Mouse (Mus musculus): ENCODE results near the gene Elavl4. TPM values are rescaled to one million over a fixed set of nuclear protein-coding genes. Genes with fewer than 3 reads are reported as not detected.

Elavl4 gene
- polyA plus RNA-seq, 1 experiment = 0.30 TPM

GRCm38 (mm10) chr4:110232327-110232726 is 119.4 kb downstream of the Elavl4 start:
- no peak overlapping the region for H3K4me3 ChIP-seq (ENCODE audit: insufficient read depth, low read depth, low read length)
- 81% methylated on average over 3 of the region's 3 CpGs for WGBS
- DNase-seq = no peak
- H3K27me3 ChIP-seq (replicated peaks; ENCODE audit: control insufficient read depth, insufficient read depth, low read length) = no peaks in the 10 kb centered on the region
- no peaks in the 10 kb centered on the region for H3K36me3 ChIP-seq (ENCODE audit: control insufficient read depth, insufficient read depth, low read length)
- H3K27ac ChIP-seq (ENCODE audit: insufficient read depth, low read depth, low read length) = no peak overlapping the region
- TF ChIP-seq POLR2A (IDR thresholded peaks at IDR 0.05; ENCODE audit: low read depth, low read length) = no peak
- TF ChIP-seq CTCF (conservative IDR thresholded peaks at IDR 0.05; ENCODE audit: insufficient read depth, insufficient read length, low read depth, low read length) = no peak
- H3K4me1 ChIP-seq (ENCODE audit: control insufficient read depth, insufficient read depth, low read length) = no peaks in the 10 kb centered on the region

GRCm38 (mm10) chr4:110231799-110232198 is 119.9 kb downstream of the Elavl4 start:
- no peak for TF ChIP-seq CTCF (conservative IDR thresholded peaks at IDR 0.05; ENCODE audit: insufficient read depth, insufficient read length, low read depth, low read length)
- no peak for TF ChIP-seq POLR2A (IDR thresholded peaks at IDR 0.05; ENCODE audit: low read depth, low read length)
- Histone ChIP-seq H3K27ac (ENCODE audit: insufficient read depth, low read depth, low read length) (no peak overlapping the region), H3K4me1 (ENCODE audit: control insufficient read depth, insufficient read depth, low read length) (no peaks in the 10 kb centered on the region), H3K27me3 (replicated peaks; ENCODE audit: control insufficient read depth, insufficient read depth, low read length) (no peaks in the 10 kb centered on the region), H3K36me3 (ENCODE audit: control insufficient read depth, insufficient read depth, low read length) (no peaks in the 10 kb centered on the region), H3K4me3 (ENCODE audit: insufficient read depth, low read depth, low read length) (no peak overlapping the region)
- DNase-seq = no peak
- WGBS = 66% methylated on average over 4 of the region's 4 CpGs

GRCm38 (mm10) chr4:110229652-110230051 is 122.1 kb downstream of the Elavl4 start:
- DNase-seq = no peak
- no peak for TF ChIP-seq CTCF (conservative IDR thresholded peaks at IDR 0.05; ENCODE audit: insufficient read depth, insufficient read length, low read depth, low read length)
- TF ChIP-seq POLR2A (IDR thresholded peaks at IDR 0.05; ENCODE audit: low read depth, low read length) = no peak

GRCm38 (mm10) chr4:110229238-110229637 is 122.5 kb downstream of the Elavl4 start:
- Histone ChIP-seq H3K4me3 (ENCODE audit: insufficient read depth, low read depth, low read length) (no peak overlapping the region), H3K27ac (ENCODE audit: insufficient read depth, low read depth, low read length) (no peak overlapping the region), H3K27me3 (replicated peaks; ENCODE audit: control insufficient read depth, insufficient read depth, low read length) (no peaks in the 10 kb centered on the region), H3K4me1 (ENCODE audit: control insufficient read depth, insufficient read depth, low read length) (no peaks in the 10 kb centered on the region), H3K36me3 (ENCODE audit: control insufficient read depth, insufficient read depth, low read length) (no peaks in the 10 kb centered on the region)
- TF ChIP-seq POLR2A (IDR thresholded peaks at IDR 0.05; ENCODE audit: low read depth, low read length) (no peak), CTCF (conservative IDR thresholded peaks at IDR 0.05; ENCODE audit: insufficient read depth, insufficient read length, low read depth, low read length) (no peak)
- DNase-seq = no peak

More at GRCm38 (mm10) chr4:110229652-110230051, 122.1 kb downstream of the Elavl4 start:
- no peaks in the 10 kb centered on the region for H3K4me1 ChIP-seq (ENCODE audit: control insufficient read depth, insufficient read depth, low read length)
- 94% methylated on average over 1 of the region's 1 CpGs for WGBS
- no peak overlapping the region for H3K27ac ChIP-seq (ENCODE audit: insufficient read depth, low read depth, low read length)
- no peaks in the 10 kb centered on the region for H3K27me3 ChIP-seq (replicated peaks; ENCODE audit: control insufficient read depth, insufficient read depth, low read length)
- no peak overlapping the region for H3K4me3 ChIP-seq (ENCODE audit: insufficient read depth, low read depth, low read length)
- no peaks in the 10 kb centered on the region for H3K36me3 ChIP-seq (ENCODE audit: control insufficient read depth, insufficient read depth, low read length)

GRCm38 (mm10) chr4:110227621-110228031 is 124.1 kb downstream of the Elavl4 start:
- DNase-seq = no peak
- Histone ChIP-seq H3K36me3 (ENCODE audit: control insufficient read depth, insufficient read depth, low read length) (no peaks in the 10 kb centered on the region), H3K4me3 (ENCODE audit: insufficient read depth, low read depth, low read length) (no peak overlapping the region), H3K27me3 (replicated peaks; ENCODE audit: control insufficient read depth, insufficient read depth, low read length) (no peaks in the 10 kb centered on the region), H3K4me1 (ENCODE audit: control insufficient read depth, insufficient read depth, low read length) (no peaks in the 10 kb centered on the region), H3K27ac (ENCODE audit: insufficient read depth, low read depth, low read length) (no peak overlapping the region)
- 56% methylated on average over 8 of the region's 8 CpGs for WGBS
- TF ChIP-seq POLR2A (IDR thresholded peaks at IDR 0.05; ENCODE audit: low read depth, low read length) (no peak), CTCF (conservative IDR thresholded peaks at IDR 0.05; ENCODE audit: insufficient read depth, insufficient read length, low read depth, low read length) (no peak)

- H3K36me3 ChIP-seq (ENCODE audit: control insufficient read depth, insufficient read depth, low read length) = no peaks in the 10 kb centered on the region
- H3K27me3 ChIP-seq (replicated peaks; ENCODE audit: control insufficient read depth, insufficient read depth, low read length) = no peaks in the 10 kb centered on the region
- 37% methylated on average over 10 of the region's 10 CpGs for WGBS
- TF ChIP-seq CTCF (conservative IDR thresholded peaks at IDR 0.05; ENCODE audit: insufficient read depth, insufficient read length, low read depth, low read length) = no peak
- TF ChIP-seq POLR2A (IDR thresholded peaks at IDR 0.05; ENCODE audit: low read depth, low read length) = no peak
- H3K27ac ChIP-seq (ENCODE audit: insufficient read depth, low read depth, low read length) = no peak overlapping the region
- DNase-seq = no peak
- no peaks in the 10 kb centered on the region for H3K4me1 ChIP-seq (ENCODE audit: control insufficient read depth, insufficient read depth, low read length)
- no peak overlapping the region for H3K4me3 ChIP-seq (ENCODE audit: insufficient read depth, low read depth, low read length)
These were observed 126.2 kb downstream of the Elavl4 start for GRCm38 (mm10) chr4:110225492-110225891.

- DNase-seq = no peak
- Histone ChIP-seq H3K27me3 (replicated peaks; ENCODE audit: control insufficient read depth, insufficient read depth, low read length) (no peaks in the 10 kb centered on the region), H3K27ac (ENCODE audit: insufficient read depth, low read depth, low read length) (no peak overlapping the region), H3K36me3 (ENCODE audit: control insufficient read depth, insufficient read depth, low read length) (no peaks in the 10 kb centered on the region), H3K4me1 (ENCODE audit: control insufficient read depth, insufficient read depth, low read length) (no peaks in the 10 kb centered on the region), H3K4me3 (ENCODE audit: insufficient read depth, low read depth, low read length) (no peak overlapping the region)
- TF ChIP-seq POLR2A (IDR thresholded peaks at IDR 0.05; ENCODE audit: low read depth, low read length) (no peak), CTCF (conservative IDR thresholded peaks at IDR 0.05; ENCODE audit: insufficient read depth, insufficient read length, low read depth, low read length) (no peak)
- 88% methylated on average over 5 of the region's 5 CpGs for WGBS
These were observed 132.9 kb downstream of the Elavl4 start for GRCm38 (mm10) chr4:110218819-110219218.

- TF ChIP-seq CTCF (conservative IDR thresholded peaks at IDR 0.05; ENCODE audit: insufficient read depth, insufficient read length, low read depth, low read length) (no peak), POLR2A (IDR thresholded peaks at IDR 0.05; ENCODE audit: low read depth, low read length) (no peak)
- no peaks in the 10 kb centered on the region for H3K4me1 ChIP-seq (ENCODE audit: control insufficient read depth, insufficient read depth, low read length)
- WGBS = 45% methylated on average over 3 of the region's 3 CpGs
- H3K27me3 ChIP-seq (replicated peaks; ENCODE audit: control insufficient read depth, insufficient read depth, low read length) = no peaks in the 10 kb centered on the region
- no peaks in the 10 kb centered on the region for H3K36me3 ChIP-seq (ENCODE audit: control insufficient read depth, insufficient read depth, low read length)
- H3K27ac ChIP-seq (ENCODE audit: insufficient read depth, low read depth, low read length) = no peak overlapping the region
- no peak for DNase-seq
- no peak overlapping the region for H3K4me3 ChIP-seq (ENCODE audit: insufficient read depth, low read depth, low read length)
These were observed 134.2 kb downstream of the Elavl4 start for GRCm38 (mm10) chr4:110217553-110217952.

Data from kidney, adult 2 months (tissue).